23 mouse cellular contexts compared by ENCODE assay signal in the genomic region with DNA sequence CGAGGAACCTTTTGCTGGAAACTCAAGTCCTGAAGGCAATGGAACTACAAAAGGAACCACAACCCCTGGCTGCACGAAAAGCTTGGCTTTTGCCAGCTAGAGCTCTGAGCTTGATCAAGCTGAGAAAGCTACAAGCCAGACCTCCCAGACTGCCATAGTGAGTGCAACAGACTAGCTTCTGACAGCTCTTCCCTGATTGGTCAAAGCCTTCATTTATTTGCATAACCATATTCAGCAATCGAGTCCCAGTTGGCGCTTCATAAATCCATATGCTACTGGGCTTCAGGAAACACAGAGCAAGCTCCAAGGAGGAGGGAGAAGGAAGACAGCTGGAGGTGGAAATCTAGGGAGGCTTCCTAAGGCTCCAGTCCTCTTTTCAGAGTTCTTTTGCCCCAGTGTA.
DNase-seq lines count a peak whose midpoint lies in the region; ATAC-seq and TF ChIP-seq lines count a peak whose summit lies in the region.
"Had no signal": no experiment of that assay in that cellular context is flagged by ENCODE, and none has a peak within 500 bp of the region (broad histone marks: within the 10 kb centered on the region; RNA-seq: fewer than 3 reads in every experiment).

No protein-coding gene starts in this region.

- no peak for TF ChIP-seq CTCF in lung, postnatal 0 days (IDR thresholded peaks at IDR 0.05)
- no peak for TF ChIP-seq CTCF in forebrain, postnatal 0 days (IDR thresholded peaks at IDR 0.05; ENCODE audit: low read depth)

- no peaks in the 10 kb centered on the region for H3K27me3 ChIP-seq in embryonic facial prominence, embryonic 14.5 days (replicated peaks; ENCODE audit: control insufficient read depth, insufficient read depth, low read length)
- H3K27me3 ChIP-seq in embryonic facial prominence, embryonic 10.5 days (replicated peaks; ENCODE audit: low read depth, poor library complexity, severe bottlenecking) = no peaks in the 10 kb centered on the region
- no peaks in the 10 kb centered on the region for H3K27me3 ChIP-seq in kidney, embryonic 16.5 days (ENCODE audit: insufficient read depth, low read length)
- H3K27me3 ChIP-seq in lung, postnatal 0 days (replicated peaks; ENCODE audit: insufficient read depth, low read length) = no peaks in the 10 kb centered on the region
- H3K27me3 ChIP-seq in forebrain, postnatal 0 days (ENCODE audit: insufficient read depth, low read length) = no peaks in the 10 kb centered on the region
- H3K27me3 ChIP-seq: hindbrain, embryonic 15.5 days; limb, embryonic 12.5 days; liver, embryonic 13.5 days; midbrain, embryonic 13.5 days; neural tube, embryonic 12.5 days had no signal

- no peak overlapping the region for H3K27ac ChIP-seq in embryonic facial prominence, embryonic 14.5 days (replicated peaks; ENCODE audit: low read depth, low read length)
- no peak overlapping the region for H3K27ac ChIP-seq in embryonic facial prominence, embryonic 10.5 days (replicated peaks)
- H3K27ac ChIP-seq in kidney, embryonic 16.5 days (ENCODE audit: low read length) = no peak overlapping the region
- H3K27ac ChIP-seq in lung, postnatal 0 days (ENCODE audit: low read length) = no peak overlapping the region
- no peak overlapping the region for H3K27ac ChIP-seq in forebrain, postnatal 0 days (ENCODE audit: low read depth, low read length)
- H3K27ac ChIP-seq: heart, adult 2 months; hindbrain, embryonic 15.5 days; limb, embryonic 12.5 days; liver, embryonic 13.5 days; midbrain, embryonic 13.5 days; neural tube, embryonic 12.5 days had no signal

- ATAC-seq in embryonic facial prominence, embryonic 14.5 days (ENCODE audit: low read depth) = no peak
- peak; percentile 75; the same call in 1 of the 2 replicates for ATAC-seq in kidney, embryonic 16.5 days (ENCODE audit: low FRiP score, low TSS enrichment)
- peak; percentile 77 for ATAC-seq in lung, postnatal 0 days
- ATAC-seq in forebrain, postnatal 0 days = peak; percentile 87
- ATAC-seq: intestine, embryonic 16.5 days; midbrain, embryonic 13.5 days had no signal

- no peak overlapping the region for H3K9ac ChIP-seq in embryonic facial prominence, embryonic 14.5 days (ENCODE audit: low read depth, low read length)
- H3K9ac ChIP-seq in kidney, embryonic 16.5 days (replicated peaks; ENCODE audit: low read length) = no peak overlapping the region
- no peak overlapping the region for H3K9ac ChIP-seq in lung, postnatal 0 days (replicated peaks; ENCODE audit: low read depth)
- H3K9ac ChIP-seq in forebrain, postnatal 0 days = no peak overlapping the region
- H3K9ac ChIP-seq: hindbrain, embryonic 15.5 days; limb, embryonic 12.5 days; liver, embryonic 13.5 days; midbrain, embryonic 13.5 days; neural tube, embryonic 12.5 days had no signal

- 59% methylated on average over 4 of the region's 4 CpGs for WGBS in embryonic facial prominence, embryonic 14.5 days
- WGBS in embryonic facial prominence, embryonic 10.5 days = 80% methylated on average over 4 of the region's 4 CpGs
- 58% methylated on average over 4 of the region's 4 CpGs for WGBS in kidney, embryonic 16.5 days
- WGBS in lung, postnatal 0 days = 47% methylated on average over 4 of the region's 4 CpGs
- 61% methylated on average over 4 of the region's 4 CpGs for WGBS in forebrain, postnatal 0 days

- no peaks in the 10 kb centered on the region for H3K4me1 ChIP-seq in embryonic facial prominence, embryonic 14.5 days (ENCODE audit: control insufficient read depth, insufficient read depth, low read length)
- H3K4me1 ChIP-seq in embryonic facial prominence, embryonic 10.5 days = no peaks in the 10 kb centered on the region
- no peaks in the 10 kb centered on the region for H3K4me1 ChIP-seq in kidney, embryonic 16.5 days (ENCODE audit: insufficient read depth, low read length)
- H3K4me1 ChIP-seq in lung, postnatal 0 days (ENCODE audit: insufficient read depth, low read depth, low read length) = no peaks in the 10 kb centered on the region
- H3K4me1 ChIP-seq in forebrain, postnatal 0 days (ENCODE audit: insufficient read depth) = no peaks in the 10 kb centered on the region
- H3K4me1 ChIP-seq: hindbrain, embryonic 15.5 days; limb, embryonic 12.5 days; liver, embryonic 13.5 days; midbrain, embryonic 13.5 days; neural tube, embryonic 12.5 days had no signal

- H3K36me3 ChIP-seq in embryonic facial prominence, embryonic 14.5 days (ENCODE audit: control insufficient read depth, insufficient read depth, low read length) = no peaks in the 10 kb centered on the region
- no peaks in the 10 kb centered on the region for H3K36me3 ChIP-seq in embryonic facial prominence, embryonic 10.5 days (replicated peaks)
- no peaks in the 10 kb centered on the region for H3K36me3 ChIP-seq in kidney, embryonic 16.5 days (ENCODE audit: insufficient read depth, low read length)
- no peaks in the 10 kb centered on the region for H3K36me3 ChIP-seq in lung, postnatal 0 days (ENCODE audit: insufficient read depth, low read length)
- no peaks in the 10 kb centered on the region for H3K36me3 ChIP-seq in forebrain, postnatal 0 days (ENCODE audit: insufficient read depth)
- H3K36me3 ChIP-seq: hindbrain, embryonic 15.5 days; limb, embryonic 12.5 days; liver, embryonic 13.5 days; midbrain, embryonic 13.5 days; neural tube, embryonic 12.5 days had no signal

- no peaks in the 10 kb centered on the region for H3K9me3 ChIP-seq in embryonic facial prominence, embryonic 14.5 days (ENCODE audit: control insufficient read depth, low read length)
- no peaks in the 10 kb centered on the region for H3K9me3 ChIP-seq in embryonic facial prominence, embryonic 10.5 days
- H3K9me3 ChIP-seq in kidney, embryonic 16.5 days (ENCODE audit: low read length) = no peaks in the 10 kb centered on the region
- no peaks in the 10 kb centered on the region for H3K9me3 ChIP-seq in lung, postnatal 0 days (ENCODE audit: low read length)
- H3K9me3 ChIP-seq in forebrain, postnatal 0 days (ENCODE audit: low read length) = no peaks in the 10 kb centered on the region
- H3K9me3 ChIP-seq: hindbrain, embryonic 15.5 days; limb, embryonic 12.5 days; liver, embryonic 13.5 days; midbrain, embryonic 13.5 days; neural tube, embryonic 12.5 days had no signal

- peak; percentile 29 for DNase-seq in embryonic facial prominence, embryonic 14.5 days (ENCODE audit: low spot score)
- no peak for DNase-seq in embryonic facial prominence, embryonic 10.5 days (ENCODE audit: low spot score)
- no peak for DNase-seq in kidney, adult 9 months
- peak; percentile 66 for DNase-seq in lung, postnatal 0 days (ENCODE audit: low spot score)
- DNase-seq in lung, postnatal 14 days = no peak
- DNase-seq in forebrain, postnatal 0 days = peak; percentile 27
- no peak for DNase-seq in cerebellum, postnatal 4 days (ENCODE audit: low spot score in 2 of 2)
- DNase-seq: adrenal gland, postnatal 25 days; cerebellum, adult 2 months; cerebellum, postnatal 36 days; gastrocnemius, postnatal 25 days; heart, adult 2 months; heart, postnatal 36 days; kidney, postnatal 14 days; liver, embryonic 13.5 days; thymus, adult 18-20 months; thymus, postnatal 4 days had no signal

- TF ChIP-seq EP300 in lung, postnatal 0 days (IDR thresholded peaks at IDR 0.05) = no peak

- no peak overlapping the region for H3K4me3 ChIP-seq in embryonic facial prominence, embryonic 14.5 days (ENCODE audit: low read depth, low read length)
- H3K4me3 ChIP-seq in embryonic facial prominence, embryonic 10.5 days = no peak overlapping the region
- no peak overlapping the region for H3K4me3 ChIP-seq in kidney, embryonic 16.5 days (ENCODE audit: low read length)
- H3K4me3 ChIP-seq in lung, postnatal 0 days (ENCODE audit: low read depth, low read length) = no peak overlapping the region
- no peak overlapping the region for H3K4me3 ChIP-seq in forebrain, postnatal 0 days (ENCODE audit: low read depth, low read length)
- H3K4me3 ChIP-seq: heart, adult 2 months; hindbrain, embryonic 15.5 days; limb, embryonic 12.5 days; liver, embryonic 13.5 days; midbrain, embryonic 13.5 days; neural tube, embryonic 12.5 days had no signal

- no peak overlapping the region for H3K4me2 ChIP-seq in embryonic facial prominence, embryonic 14.5 days (ENCODE audit: low read depth, low read length)
- no peak overlapping the region for H3K4me2 ChIP-seq in kidney, embryonic 16.5 days (replicated peaks; ENCODE audit: low read depth, low read length)
- no peak overlapping the region for H3K4me2 ChIP-seq in lung, postnatal 0 days (replicated peaks; ENCODE audit: low read depth, low read length)
- H3K4me2 ChIP-seq in forebrain, postnatal 0 days (ENCODE audit: low read depth) = no peak overlapping the region
- H3K4me2 ChIP-seq: hindbrain, embryonic 15.5 days; limb, embryonic 12.5 days; liver, embryonic 13.5 days; midbrain, embryonic 13.5 days; neural tube, embryonic 12.5 days had no signal

Comparison
In these comparisons a context has a peak if more than half of its experiments do, and no peak if none do; other contexts are left out.
1. DNase-seq: peak in embryonic facial prominence, embryonic 14.5 days (single experiment), lung, postnatal 0 days (single experiment) and forebrain, postnatal 0 days (single experiment); none in embryonic facial prominence, embryonic 10.5 days (single experiment), kidney, adult 9 months (single experiment), lung, postnatal 14 days (single experiment) and cerebellum, postnatal 4 days (0 of 2).